Mouse (Mus musculus) duodenum, adult 2 months (tissue): Measurements from ENCODE around the gene Txlna. TPM values are rescaled to one million over a fixed set of nuclear protein-coding genes. Genes with fewer than 3 reads are reported as not detected.

Experiments
- polyA plus RNA-seq: library from polyadenylated mRNA; depleted of rRNA; stranded (reverse); fragments of >200 nt; gene quantifications from 2 replicates; pipeline ENCODE4 v1.2.3, GENCODE M21; 2012; ENCODE audit warnings: low replicate concordance; rRNA removed

The Txlna gene
- 10.7 and 14.1 TPM in 2 replicates for polyA plus RNA-seq

GRCm38 (mm10) chr4:129640638-129641467, at the start of gene Txlna:
Gene Txlna (minus strand): TSS chr4:129641065.

GRCm38 (mm10) chr4:129672083-129672877, 31.4 kb upstream of the Txlna start, which contains the start of gene Kpna6:
Gene Kpna6 (minus strand): TSS chr4:129672767.

GRCm38 (mm10) chr4:129623681-129624091, 17.2 kb downstream of the Txlna start, which contains the start of gene Ccdc28b:
Gene Ccdc28b (minus strand): TSS chr4:129623947.

GRCm38 (mm10) chr4:129618786-129619691, 21.8 kb downstream of the Txlna start, which contains the start of gene Iqcc:
Gene Iqcc (minus strand): TSS chr4:129619099.

GRCm38 (mm10) chr4:129614093-129614492, 26.8 kb downstream of the Txlna start, which contains the start of gene Dcdc2b:
Gene Dcdc2b (minus strand): TSS chr4:129614257.

GRCm38 (mm10) chr4:129600233-129601158, 40.4 kb downstream of the Txlna start, which contains the start of the genes Eif3i and Tmem234:
Gene Eif3i (minus strand): TSS chr4:129600648.
Gene Tmem234 (plus strand): TSS chr4:129600668.

GRCm38 (mm10) chr4:129578466-129578865, 62.4 kb downstream of the Txlna start, which contains the start of gene Fam167b:
Gene Fam167b (minus strand): TSS chr4:129578549.

Other genes with a start within 250 kb of the Txlna start
- not detected in 2 replicates for gene Zbtb8b, start 200.2 kb downstream of the Txlna start, polyA plus RNA-seq
- 13.4 and 21.0 TPM in 2 replicates for gene Bsdc1, start 179.5 kb downstream of the Txlna start, polyA plus RNA-seq
- gene Tssk3, start 150.0 kb downstream of the Txlna start, polyA plus RNA-seq = not detected in 2 replicates
- 0.28 TPM in 1 of 2 replicates, not detected in the other for gene Fam229a, start 149.9 kb downstream of the Txlna start, polyA plus RNA-seq
- 12.7 and 25.1 TPM in 2 replicates for gene Marcksl1, start 127.5 kb downstream of the Txlna start, polyA plus RNA-seq
- gene Hdac1, start 98.4 kb downstream of the Txlna start, polyA plus RNA-seq = 11.4 and 15.1 TPM in 2 replicates
- 3.1 and 9.9 TPM in 2 replicates for gene Lck, start 67.4 kb downstream of the Txlna start, polyA plus RNA-seq
- 0.12 and 0.74 TPM in 2 replicates for gene Fam167b, start 62.5 kb downstream of the Txlna start, polyA plus RNA-seq
- gene Eif3i, start 40.4 kb downstream of the Txlna start, polyA plus RNA-seq = 131 and 141 TPM in 2 replicates
- gene Tmem234, start 40.4 kb downstream of the Txlna start, polyA plus RNA-seq = 82.2 and 99.8 TPM in 2 replicates
- 2.8 and 3.6 TPM in 2 replicates for gene Dcdc2b, start 26.8 kb downstream of the Txlna start, polyA plus RNA-seq
- gene Iqcc, start 22.0 kb downstream of the Txlna start, polyA plus RNA-seq = 23.9 and 24.6 TPM in 2 replicates
- 4.5 and 7.3 TPM in 2 replicates for gene Ccdc28b, start 17.1 kb downstream of the Txlna start, polyA plus RNA-seq
- gene Kpna6, start 31.7 kb upstream of the Txlna start, polyA plus RNA-seq = 7.2 and 11.7 TPM in 2 replicates
- 15.2 and 19.6 TPM in 2 replicates for gene Tmem39b, start 55.8 kb upstream of the Txlna start, polyA plus RNA-seq
- 45.9 and 66.1 TPM in 2 replicates for gene Khdrbs1, start 101.2 kb upstream of the Txlna start, polyA plus RNA-seq
- 10.6 and 18.3 TPM in 2 replicates for gene Ptp4a2, start 170.2 kb upstream of the Txlna start, polyA plus RNA-seq